Mouse (Mus musculus) 416B (cell line): ENCODE measurements at regions not wholly inside any gene's neighbourhood (a gene's known extent, or its start where the extent isn't known, plus 50 kb on each side); places are given as distances from the start of the nearest gene placed in this dataset.

Experiments
- DNase-seq: peaks from one replicate; pipeline ENCODE4 v3.0.0; 2011; ENCODE audit warnings: low read depth

DNA sequence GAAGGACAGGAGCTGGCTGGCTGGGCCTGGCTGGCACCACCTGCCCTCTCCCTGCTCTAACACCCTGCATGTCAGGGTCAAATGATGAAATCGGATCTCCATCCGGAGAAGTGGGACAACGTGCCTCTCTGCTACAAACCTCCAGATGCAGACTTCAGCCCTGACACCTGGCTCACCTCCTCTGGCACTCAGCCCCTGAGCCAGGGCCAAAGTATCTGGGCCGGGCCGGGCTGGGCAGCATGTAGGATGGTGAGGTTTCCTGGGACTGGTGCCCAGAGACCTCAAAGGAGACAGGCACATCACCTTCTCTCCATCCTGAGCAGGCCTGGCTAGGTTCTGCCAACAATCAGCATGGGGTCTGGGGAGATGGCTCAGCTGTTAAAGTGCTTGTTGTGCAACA lies 113.5 kb downstream of the Tfcp2l1 start:
- no peak for DNase-seq

DNA sequence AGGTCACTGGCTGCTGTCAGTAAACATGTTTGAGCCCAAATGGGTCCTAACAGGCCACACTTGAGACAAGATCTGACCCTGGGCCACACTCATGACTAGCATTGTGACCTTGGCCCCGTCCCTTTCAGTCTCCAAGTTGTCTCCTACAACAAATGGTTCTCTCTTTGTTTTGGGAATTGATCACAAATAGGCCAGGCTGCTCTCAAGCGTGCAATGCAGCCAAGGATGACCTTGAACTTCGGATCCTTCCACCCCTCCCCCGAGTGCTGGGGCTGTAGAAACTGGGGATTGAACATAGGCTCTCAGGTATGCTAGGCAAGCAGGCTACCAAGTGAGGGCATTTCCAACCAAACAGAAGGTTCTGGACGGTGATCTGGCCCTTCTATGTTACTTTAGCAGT lies 120.5 kb downstream of the Tfcp2l1 start:
- no peak for DNase-seq

DNA sequence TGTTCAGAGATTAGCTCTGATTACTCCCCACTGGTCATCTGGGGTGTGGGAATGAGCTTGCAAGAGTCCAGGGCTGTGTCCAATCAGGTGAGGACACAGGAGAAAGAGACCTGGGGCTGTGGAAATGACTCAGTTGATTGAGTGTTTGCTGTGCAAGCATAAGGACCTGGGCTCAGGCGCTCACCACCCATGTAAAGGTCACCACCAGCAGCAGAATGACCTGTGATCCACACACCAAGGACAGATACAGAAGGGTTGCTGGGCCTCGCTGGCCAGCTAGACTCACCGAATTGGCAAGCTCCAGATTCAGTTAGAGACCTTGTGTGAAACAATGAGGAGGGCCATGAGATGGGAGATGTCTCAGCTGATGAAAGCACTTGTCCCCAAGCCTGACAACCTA lies 125.1 kb downstream of the Tfcp2l1 start:
- no peak for DNase-seq

DNA sequence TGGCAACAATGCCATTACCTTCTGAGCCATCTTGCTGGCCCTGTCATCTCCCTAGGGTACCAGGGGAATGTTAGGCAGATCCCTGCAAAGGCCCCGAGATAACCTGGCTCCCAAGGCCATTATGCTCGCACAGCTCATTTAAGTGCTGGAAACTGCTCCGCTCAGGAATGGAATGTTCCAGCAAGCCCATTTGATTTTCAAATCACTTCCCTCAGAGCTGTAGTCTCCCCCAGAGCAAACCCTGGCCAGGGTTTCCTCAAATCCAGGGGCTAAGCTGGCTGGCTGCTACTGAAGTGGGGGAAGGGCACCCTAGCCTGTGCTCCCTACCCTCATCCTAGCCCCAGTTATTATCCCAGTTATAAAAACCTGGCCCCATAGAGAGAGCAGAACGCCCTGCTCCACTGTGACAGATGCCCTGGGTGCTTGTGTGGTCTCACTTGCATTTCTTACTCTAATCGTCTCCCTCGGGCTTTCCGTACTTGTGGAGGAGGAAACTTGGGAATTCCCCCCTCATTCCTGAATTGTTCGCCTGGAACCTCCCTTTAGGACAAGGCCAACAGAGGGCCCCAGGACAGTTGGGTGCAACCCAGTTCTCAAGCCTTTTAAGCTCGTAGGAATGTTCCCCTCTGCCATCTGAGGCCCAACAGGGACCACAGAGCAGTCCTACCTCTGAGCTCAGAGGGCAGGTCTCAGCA lies 128.6 kb downstream of the Tfcp2l1 start:
- DNase-seq: no peak

DNA sequence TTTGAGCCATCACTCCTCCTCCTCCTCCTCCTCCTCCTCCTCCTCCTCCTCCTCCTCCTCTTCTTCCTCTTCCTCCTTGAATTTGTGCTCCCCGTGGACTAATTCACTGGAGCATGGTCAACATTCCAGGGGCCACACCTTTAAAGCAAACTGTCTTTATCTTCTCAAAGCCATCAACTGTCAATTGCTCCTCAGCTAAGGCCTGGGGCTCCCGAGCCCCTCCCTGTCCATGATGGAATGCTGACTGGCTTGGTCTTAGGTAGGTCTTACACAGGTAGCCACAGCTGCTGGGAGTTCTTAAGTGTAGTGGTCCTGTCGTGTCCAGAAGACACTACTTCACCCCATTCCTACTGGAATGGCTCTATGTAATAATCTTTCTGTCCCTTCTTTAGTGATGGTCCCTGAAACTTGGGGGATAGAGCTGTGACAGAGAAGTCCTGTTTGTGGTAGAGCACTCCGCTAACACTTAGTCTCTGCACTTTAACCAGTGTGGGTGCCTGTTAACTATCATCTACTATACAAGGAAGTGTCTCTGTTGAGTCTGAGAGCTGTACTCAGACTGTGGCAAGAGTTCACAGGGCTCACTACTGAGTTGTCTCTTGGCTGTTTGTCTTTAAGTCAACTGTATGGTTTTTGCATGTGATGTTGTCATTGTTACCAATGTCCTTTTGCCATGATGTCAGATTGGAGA lies 129.7 kb downstream of the Tfcp2l1 start:
- no peak for DNase-seq

DNA sequence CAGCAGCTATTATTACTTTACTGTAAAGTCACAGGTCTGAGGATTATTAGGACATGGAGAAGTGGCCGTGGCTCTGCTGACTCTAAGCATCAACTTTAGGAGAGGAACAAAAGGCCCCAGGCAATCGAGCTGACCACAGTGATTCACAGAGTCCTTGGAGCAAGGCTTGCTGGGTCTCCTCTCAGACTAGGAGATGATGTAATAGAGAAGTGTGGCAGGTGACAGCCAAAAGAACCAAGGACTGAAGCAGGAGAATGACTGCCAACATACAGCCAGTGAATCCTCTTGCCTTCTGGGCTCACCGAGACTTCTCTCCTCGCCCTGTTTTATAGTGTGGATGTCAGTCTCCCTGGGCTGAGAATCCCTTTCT lies 130.3 kb downstream of the Tfcp2l1 start:
- peak; percentile 16 for DNase-seq

DNA sequence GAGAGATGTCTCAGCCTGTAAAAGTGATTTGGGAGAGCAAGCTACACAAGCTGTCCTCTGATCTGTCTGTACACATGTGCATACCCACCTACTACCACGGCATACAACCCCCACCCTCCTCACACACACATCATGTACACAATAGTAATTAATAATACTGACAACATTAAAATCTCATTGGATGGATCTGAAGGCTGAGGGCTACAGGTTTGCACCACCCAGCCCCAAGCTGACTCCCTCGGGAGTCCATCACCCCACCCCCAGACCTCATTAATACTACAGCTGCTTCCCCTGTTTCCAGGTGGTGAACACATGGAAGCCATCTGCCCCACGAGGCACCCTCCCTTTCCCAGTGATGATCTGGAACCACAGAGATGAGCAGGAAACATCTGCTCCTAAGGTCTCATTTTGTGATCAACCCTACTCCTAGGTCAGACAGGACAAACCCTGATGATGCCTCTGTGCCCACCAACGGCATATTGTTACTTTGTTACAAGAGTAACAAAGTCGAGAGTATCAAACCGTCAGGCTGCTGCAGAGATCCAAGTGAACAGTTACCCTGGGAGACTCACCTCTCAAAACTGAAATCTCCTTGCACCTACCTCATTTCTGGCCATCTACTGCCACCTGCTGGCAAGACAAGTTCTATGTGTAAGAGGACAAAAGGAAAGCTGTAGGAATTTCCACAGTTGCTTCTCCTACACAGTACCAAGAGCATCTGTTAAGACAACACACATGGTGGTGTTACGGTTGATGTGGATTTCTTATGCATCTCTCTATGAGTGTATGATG lies 131.6 kb downstream of the Tfcp2l1 start:
- DNase-seq: peak; percentile 81

DNA sequence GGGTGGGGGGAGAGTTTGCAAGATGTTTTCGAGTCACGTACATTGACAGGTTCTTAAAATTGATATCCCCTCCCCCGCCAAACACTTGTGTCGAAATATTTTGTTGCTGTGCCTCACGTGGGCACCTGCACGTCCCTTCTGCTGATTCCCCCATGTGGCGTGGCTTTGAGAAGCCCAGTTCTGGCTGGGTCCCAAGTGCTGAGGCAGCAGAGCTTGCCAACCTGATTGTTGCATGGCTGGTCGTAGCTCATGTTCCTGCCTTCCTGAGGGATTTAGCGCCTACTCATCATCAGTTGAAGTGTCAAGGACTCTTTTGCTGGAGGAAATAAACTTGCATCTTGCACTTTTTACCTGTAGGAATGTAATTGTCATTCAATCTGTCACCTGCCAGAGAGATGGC lies 137.8 kb downstream of the Tfcp2l1 start:
- DNase-seq: no peak

DNA sequence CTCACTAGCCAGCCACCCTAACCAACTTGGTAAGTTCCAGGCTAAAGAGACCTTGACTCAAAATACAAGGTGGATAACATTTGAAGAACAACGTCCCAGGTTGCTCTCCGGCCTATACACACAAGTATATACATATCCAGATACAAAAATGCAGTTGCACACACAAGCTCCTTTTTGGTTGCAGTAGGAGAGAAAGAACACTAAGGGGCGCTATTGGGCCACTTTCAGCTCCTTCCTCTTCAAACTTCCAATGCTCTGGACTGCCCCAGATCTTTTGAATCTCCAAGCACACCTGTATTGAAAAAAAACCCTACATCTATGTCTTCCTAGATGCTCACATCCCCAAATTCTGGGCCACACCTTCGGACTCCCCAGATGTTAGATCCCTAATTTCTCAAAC lies 141.1 kb downstream of the Tfcp2l1 start:
- peak; percentile 49 for DNase-seq

DNA sequence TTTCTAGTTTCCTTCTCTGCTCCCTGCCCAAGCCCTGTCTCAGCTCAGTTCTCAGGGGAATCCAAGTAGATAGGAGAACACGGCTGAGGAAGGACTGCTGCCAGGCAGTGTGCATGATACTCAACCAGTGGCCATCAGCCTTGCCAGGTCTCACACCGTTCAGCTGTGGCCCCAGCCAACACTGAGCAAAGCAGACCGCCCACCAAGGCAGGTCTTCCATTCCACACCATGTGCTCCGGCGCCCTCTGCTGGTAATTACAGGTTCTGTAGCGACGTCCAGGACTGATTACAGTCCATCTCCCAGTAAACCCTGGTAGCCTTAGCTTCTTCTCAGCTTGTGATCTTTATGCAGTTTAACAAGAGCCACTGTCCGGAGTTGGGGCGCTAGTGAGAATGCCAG lies 144.5 kb downstream of the Tfcp2l1 start:
- peak; percentile 63 for DNase-seq

DNA sequence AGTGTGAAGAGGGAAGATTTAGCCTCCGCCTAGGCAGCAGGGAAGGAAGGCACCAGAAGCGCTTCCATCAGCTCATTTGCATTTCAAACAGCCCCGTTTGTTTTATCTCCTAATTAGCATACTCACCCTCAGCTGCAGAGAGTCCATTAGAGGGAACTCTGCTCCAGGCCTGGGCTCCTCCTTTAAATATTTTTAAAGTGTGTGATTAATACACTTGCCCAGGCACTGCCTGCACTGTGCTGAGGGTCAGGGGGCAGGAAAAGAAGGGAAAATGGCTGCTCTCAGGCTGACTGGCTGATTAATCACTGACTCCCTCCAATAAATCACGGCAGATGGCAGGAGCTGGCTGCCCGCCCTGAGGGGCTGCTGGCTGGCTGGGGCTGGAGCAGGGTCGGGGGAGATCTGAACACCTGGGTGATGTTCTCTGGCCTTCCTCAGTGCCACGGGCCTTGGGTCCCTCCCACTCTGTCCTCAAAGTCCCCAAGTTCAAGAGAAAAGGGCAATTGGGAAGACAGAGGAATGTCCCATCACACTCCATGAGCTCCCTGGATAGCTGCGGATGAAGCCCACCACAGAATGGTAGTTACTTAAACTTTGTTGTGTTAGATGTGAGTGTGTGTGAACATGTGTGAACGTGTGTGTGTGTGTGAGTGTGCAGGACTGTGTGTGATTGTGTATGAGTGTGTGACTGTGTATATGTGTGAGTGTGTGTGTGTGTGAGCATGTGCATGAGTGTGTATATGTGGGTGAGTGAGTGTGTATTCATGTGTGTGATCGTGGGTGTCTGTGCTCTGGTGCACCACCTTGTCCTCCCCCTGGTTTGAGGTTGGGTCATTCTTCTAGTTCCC lies 149.1 kb downstream of the Tfcp2l1 start:
- DNase-seq: no peak
